Mouse (Mus musculus) testis, adult 2 months (tissue): Measurements from ENCODE around the gene Nme7. TPM values are rescaled to one million over a fixed set of nuclear protein-coding genes. Genes with fewer than 3 reads are reported as not detected.

ENCODE experiments used
- H3K27ac ChIP-seq: fragments of 200-500 bp; 2 replicates; pipeline ENCODE4 v1.5.1; 2012; ENCODE audit warnings: low read depth, low read length; ENCODE audit not compliant: control insufficient read depth, insufficient read depth
- H3K27me3 ChIP-seq: fragments of 200-500 bp; 2 replicates; pipeline ENCODE4 v1.6.1; 2012; ENCODE audit warnings: mild to moderate bottlenecking, low read length, moderate library complexity; ENCODE audit not compliant: control insufficient read depth, insufficient read depth
- H3K36me3 ChIP-seq: fragments of 200-500 bp; 2 replicates; pipeline ENCODE4 v1.6.1; 2012; ENCODE audit warnings: mild to moderate bottlenecking, low read length; ENCODE audit not compliant: control insufficient read depth, insufficient read depth
- H3K4me1 ChIP-seq: fragments of 200-500 bp; 2 replicates; pipeline ENCODE4 v1.6.1; 2012; ENCODE audit warnings: low read length; ENCODE audit not compliant: control insufficient read depth, insufficient read depth
- H3K4me3 ChIP-seq: fragments of 200-500 bp; 2 replicates; pipeline ENCODE4 v1.5.1; 2012; ENCODE audit warnings: low read depth, mild to moderate bottlenecking, low read length, moderate library complexity, mixed read lengths; ENCODE audit not compliant: control insufficient read depth
- CTCF ChIP-seq: fragments of 200-500 bp; IDR thresholded peaks from 2 replicates; pipeline ENCODE4 v1.5.1; 2012; ENCODE audit warnings: low read depth, mild to moderate bottlenecking, inconsistent platforms, low read length, moderate library complexity; ENCODE audit not compliant: control insufficient read depth, insufficient read depth, insufficient replicate concordance
- POLR2A ChIP-seq: fragments of 200-500 bp; IDR thresholded peaks from 2 replicates; pipeline ENCODE4 v1.6.1; 2012; ENCODE audit warnings: low read depth, mild to moderate bottlenecking, inconsistent platforms, low read length, moderate library complexity; ENCODE audit not compliant: control insufficient read depth
- polyA plus RNA-seq: library from polyadenylated mRNA; depleted of rRNA; stranded (reverse); fragments of >200 nt; gene quantifications from 2 replicates; pipeline ENCODE4 v1.2.3, GENCODE M21; 2012

Gene Nme7
- polyA plus RNA-seq, 1 experiment, result 42.8 TPM

DNA sequence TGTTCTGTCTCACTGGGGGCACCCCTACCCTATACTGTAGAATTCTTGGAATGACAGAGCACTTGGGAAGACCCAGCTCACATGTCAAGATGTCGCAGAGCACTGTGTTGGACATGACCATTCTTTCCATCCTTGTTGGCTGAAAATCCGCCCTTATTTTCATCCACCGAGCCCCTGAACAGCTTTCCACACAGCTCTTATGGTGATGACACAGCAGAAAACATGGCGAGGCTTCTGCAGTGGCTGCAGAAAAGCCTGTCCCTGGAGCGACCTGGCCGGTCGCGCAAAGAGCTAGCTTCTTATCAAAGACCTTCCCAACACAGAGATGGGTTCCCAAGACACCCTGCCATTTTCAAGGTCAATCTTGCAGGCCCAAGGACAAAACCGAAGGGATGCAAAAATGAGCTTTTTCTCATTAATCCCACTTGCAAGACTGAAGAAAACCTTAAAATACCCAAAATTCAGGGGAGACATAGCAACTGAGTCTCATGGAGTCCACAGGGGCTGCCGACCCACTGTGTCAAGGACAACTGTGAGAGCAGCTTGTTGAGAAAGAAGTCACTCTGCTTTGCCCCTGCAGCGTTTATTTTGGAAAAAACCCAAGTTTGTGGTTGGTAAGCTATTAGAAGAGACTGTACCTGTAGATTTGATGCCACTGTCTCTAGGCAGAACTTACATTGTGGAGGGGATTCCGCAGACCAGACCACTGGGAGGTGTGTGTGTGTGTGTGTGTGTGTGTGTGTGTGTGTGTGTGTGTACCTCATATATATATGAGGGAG, 155.4 kb downstream of the Nme7 start:
- Histone ChIP-seq H3K36me3 (no peaks in the 10 kb centered on the region), H3K27me3 (no peaks in the 10 kb centered on the region), H3K27ac (peak overlapping the region; percentile 63), H3K4me3 (peak overlapping the region; percentile 84; the same call in 1 of the 2 replicates), H3K4me1 (peaks cover 15% of the 10 kb centered on the region)
- TF ChIP-seq CTCF, result no peak

DNA sequence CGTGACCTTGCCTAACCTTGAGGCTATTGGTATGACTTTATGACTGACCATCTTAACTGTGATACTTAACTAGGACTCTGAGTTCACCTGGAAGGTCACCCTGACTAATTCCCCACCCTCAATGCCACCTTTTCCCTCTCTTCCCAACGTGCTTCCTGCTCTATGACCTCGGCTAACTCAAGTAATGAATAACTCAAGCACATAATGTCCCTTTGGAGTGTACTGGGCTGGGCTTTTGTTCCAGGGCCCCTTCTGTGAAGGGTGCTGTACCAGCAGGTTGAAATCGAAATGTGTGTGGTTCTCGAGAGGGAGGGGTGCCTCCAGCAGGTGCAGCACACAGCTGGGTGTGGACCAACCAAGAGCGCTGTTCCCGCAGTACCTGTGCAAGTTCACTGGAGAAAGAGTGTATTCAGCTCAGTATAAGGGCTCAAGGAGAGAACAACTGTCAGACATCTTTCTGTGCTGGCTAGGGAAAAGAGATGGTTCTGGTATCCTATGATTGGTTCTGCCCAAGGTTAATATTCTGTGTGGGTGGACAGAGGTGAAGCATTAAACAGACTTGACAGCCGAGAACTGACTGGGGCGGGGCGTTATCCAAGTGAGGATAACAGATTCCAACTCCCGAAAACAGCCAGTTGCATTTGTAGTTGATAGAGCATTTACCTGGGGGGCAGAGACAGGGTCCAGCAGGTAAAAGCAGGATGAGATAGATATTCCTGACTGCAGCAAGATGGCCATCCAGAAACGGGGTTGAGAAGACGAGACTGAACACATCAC, 157.2 kb downstream of the Nme7 start:
- Histone ChIP-seq H3K4me3 (peak overlapping the region; percentile 12; the same call in 1 of the 2 replicates), H3K27me3 (no peaks in the 10 kb centered on the region), H3K4me1 (peaks cover 15% of the 10 kb centered on the region), H3K27ac (peak overlapping the region; percentile 56), H3K36me3 (no peaks in the 10 kb centered on the region)
- TF ChIP-seq CTCF (no peak), POLR2A (no peak)

DNA sequence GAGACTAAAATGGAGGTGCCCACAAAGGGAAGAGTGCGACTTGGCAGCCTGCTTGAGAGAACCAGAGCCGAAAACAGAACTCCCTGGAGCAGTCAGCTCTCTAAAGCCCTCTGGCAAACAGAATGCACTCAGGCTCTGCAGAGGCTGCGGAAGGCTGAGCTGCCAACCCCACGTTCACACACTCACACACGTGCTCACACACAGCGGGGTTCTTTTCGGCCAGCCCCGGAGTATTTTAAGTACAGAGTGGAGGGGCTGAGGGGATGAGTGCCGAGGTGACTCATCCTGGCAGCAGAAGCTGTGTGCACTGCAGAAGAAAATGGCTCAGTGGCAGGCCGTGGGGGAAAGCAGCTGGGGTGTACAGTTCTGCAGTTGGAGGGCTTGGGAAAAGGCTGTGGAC, 157.8 kb downstream of the Nme7 start:
- TF ChIP-seq CTCF, result no peak
- H3K27me3 ChIP-seq, result no peaks in the 10 kb centered on the region

DNA sequence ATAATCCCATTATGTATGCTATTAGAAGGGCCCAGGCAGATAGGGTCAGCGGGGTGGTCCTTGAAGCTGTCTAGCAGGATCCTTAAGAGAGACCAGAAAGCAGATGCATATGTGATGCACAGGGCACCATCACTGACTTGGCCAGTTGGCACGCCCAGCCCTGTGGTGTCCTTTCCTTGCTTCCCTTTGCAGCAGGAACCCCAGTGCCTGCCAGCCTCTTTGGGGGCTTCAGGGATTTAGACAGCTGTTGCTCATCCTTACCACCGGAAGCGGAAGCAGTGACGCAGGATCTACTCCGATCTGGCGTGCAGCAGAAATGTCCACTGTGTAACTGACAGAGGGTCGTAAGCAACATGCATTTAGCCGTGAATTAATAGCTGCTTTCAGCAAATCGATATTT, 163.5 kb downstream of the Nme7 start:
- no peak for TF ChIP-seq POLR2A
- TF ChIP-seq CTCF, result no peak

More for the DNA sequence above, 157.8 kb downstream of the Nme7 start:
- peaks cover 14% of the 10 kb centered on the region for H3K4me1 ChIP-seq
- H3K4me3 ChIP-seq, result peak overlapping the region; percentile 12
- H3K27ac ChIP-seq, result peak overlapping the region; percentile 56; the same call in 1 of the 2 replicates
- no peaks in the 10 kb centered on the region for H3K36me3 ChIP-seq

DNA sequence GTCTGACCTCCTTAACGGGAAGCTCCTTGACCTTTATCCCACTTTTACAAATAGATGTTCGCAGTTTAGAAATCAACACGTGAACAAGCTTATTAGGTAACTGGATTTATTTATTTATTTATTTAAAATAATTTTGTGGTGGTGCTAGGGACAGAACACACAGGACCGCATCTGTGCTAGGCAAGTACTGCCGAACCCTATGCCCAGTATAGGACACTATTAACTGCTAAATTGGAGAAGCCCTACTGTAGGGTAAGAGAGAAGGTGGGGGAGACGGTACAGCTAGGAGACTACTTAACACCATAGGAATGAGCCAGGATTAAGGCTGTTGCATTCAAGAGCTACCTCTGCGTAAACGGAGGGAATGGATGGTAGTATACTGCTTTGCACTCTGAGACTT, 164.4 kb downstream of the Nme7 start:
- TF ChIP-seq CTCF, result no peak
- no peak for TF ChIP-seq POLR2A
- Histone ChIP-seq H3K27me3 (no peaks in the 10 kb centered on the region), H3K4me1 (no peaks in the 10 kb centered on the region), H3K27ac (no peak overlapping the region), H3K4me3 (no peak overlapping the region), H3K36me3 (no peaks in the 10 kb centered on the region)

More for the DNA sequence above, 163.5 kb downstream of the Nme7 start:
- no peaks in the 10 kb centered on the region for H3K4me1 ChIP-seq
- no peaks in the 10 kb centered on the region for H3K27me3 ChIP-seq
- H3K4me3 ChIP-seq, result no peak overlapping the region
- no peaks in the 10 kb centered on the region for H3K36me3 ChIP-seq
- no peak overlapping the region for H3K27ac ChIP-seq

DNA sequence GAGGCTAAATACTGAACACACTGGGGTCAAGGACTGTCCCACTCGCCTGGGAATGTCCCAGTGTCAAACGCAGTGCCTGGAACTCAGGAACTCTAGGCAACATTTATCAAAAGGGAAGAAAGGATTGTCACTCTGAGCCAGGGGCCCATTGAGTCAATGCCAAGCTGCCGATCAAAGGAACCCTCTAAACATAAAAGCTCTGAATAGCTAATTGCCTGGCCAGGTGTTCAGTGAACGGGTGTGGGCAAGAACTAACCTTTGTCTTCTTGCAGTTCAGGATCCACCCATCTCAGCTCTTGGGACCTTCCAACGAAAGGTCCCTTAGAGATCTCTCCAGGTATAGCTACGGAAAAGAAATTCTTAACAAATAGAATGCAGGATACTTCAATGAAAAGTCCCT, 167.1 kb downstream of the Nme7 start:
- H3K27me3 ChIP-seq, result no peaks in the 10 kb centered on the region
- no peak overlapping the region for H3K27ac ChIP-seq
- no peaks in the 10 kb centered on the region for H3K4me1 ChIP-seq
- H3K36me3 ChIP-seq, result no peaks in the 10 kb centered on the region
- TF ChIP-seq CTCF, result no peak
- TF ChIP-seq POLR2A, result no peak
- no peak overlapping the region for H3K4me3 ChIP-seq

DNA sequence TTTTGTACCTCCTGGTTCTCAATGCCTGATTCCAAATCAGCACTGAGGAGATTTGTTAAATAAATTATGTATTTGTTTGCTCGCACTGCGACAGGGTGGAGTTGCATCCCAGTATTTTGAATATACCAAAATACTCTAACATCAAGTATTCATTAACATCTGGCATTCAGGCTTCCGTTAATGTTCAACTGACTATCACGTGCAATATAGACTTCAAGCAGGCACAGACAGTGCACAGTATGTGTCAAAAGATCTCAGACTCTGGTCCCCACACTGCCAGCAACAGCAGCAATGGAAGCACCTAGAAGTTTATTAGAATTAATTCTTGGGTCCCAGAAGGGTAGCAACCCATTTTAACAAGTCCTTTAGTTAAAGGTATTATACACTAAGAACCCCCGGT, 167.7 kb downstream of the Nme7 start:
- Histone ChIP-seq H3K4me1 (no peaks in the 10 kb centered on the region), H3K27ac (no peak overlapping the region), H3K4me3 (no peak overlapping the region), H3K36me3 (no peaks in the 10 kb centered on the region), H3K27me3 (no peaks in the 10 kb centered on the region)
- no peak for TF ChIP-seq CTCF
